Mouse (Mus musculus): ENCODE data around the gene Mrpl53.

GRCm38 (mm10) chr6:83084477-83084876 is 24.4 kb upstream of the Mrpl53 start:
- TF ChIP-seq CTCF (IDR thresholded peaks at IDR 0.05; ENCODE audit: extremely low read depth, insufficient read depth, low read length) (no peak), POLR2A (IDR thresholded peaks at IDR 0.05; ENCODE audit: extremely low read depth, insufficient read depth, low read length) (no peak)
